Mouse (Mus musculus) ES-Bruce4 (cell line): Measurements from ENCODE around the gene Cry2.

Experiments
- CTCF ChIP-seq: IDR thresholded peaks from one replicate; pipeline ENCODE4 v1.8.1; 2011; ENCODE audit warnings: low read depth, low read length
- EP300 ChIP-seq: IDR thresholded peaks from 2 replicates; pipeline ENCODE4 v1.6.1; 2011; ENCODE audit warnings: low read depth, low read length; ENCODE audit not compliant: insufficient read depth
- POLR2A ChIP-seq: IDR thresholded peaks from one replicate; pipeline ENCODE4 v1.8.1; 2011; ENCODE audit warnings: low read length; ENCODE audit not compliant: insufficient read depth

DNA sequence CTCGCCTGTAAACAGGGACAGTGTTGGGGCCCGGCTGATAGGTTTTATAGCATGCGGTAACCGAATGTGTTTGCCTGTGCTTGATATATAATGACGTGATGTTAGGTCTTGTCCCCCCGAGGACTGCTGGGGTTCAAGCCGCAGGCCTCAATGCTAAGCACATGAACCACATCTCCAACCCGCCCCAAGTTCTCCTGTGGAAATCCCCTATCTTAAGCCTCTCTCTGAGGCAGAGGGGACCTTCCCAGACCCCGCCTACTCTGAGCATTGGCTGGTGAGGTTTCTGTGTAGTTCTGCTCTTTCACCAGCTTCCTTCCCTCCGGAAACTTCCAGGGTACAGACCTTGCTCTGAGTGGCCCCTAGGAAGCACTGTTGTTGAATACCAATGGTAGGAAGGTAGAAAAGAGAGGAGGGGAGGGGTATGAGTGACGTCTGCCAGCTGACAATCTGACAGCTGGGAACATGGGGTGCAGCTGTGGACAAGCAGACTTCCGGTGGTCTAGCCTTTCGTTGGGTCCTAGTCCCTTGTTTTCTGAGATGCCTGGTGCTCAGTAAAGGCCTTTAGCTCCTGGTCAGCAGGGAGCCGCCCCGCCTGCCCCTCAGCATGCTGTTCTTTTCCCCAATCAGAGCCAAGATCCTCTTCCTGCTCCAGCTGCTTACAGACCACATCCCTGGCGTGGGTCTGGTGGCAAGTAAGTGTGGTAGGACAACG, 53.9 kb downstream of the Cry2 start:
- no peak for TF ChIP-seq EP300
- TF ChIP-seq CTCF = no peak
- no peak for TF ChIP-seq POLR2A
